Mouse (Mus musculus) urinary bladder, postnatal 14 days (tissue): ENCODE measurements around the gene Pcbp2.

Source experiments
- DNase-seq: peaks from one replicate; pipeline ENCODE4 v3.0.0; 2021; ENCODE audit warnings: low spot score

Pcbp2 gene

GRCm38 (mm10) chr15:102506464-102506830 lies 36.1 kb downstream of the Pcbp2 start:
- no peak for DNase-seq

- no peak for DNase-seq
Observed at GRCm38 (mm10) chr15:102506864-102507263, 36.5 kb downstream of the Pcbp2 start.

DNA sequence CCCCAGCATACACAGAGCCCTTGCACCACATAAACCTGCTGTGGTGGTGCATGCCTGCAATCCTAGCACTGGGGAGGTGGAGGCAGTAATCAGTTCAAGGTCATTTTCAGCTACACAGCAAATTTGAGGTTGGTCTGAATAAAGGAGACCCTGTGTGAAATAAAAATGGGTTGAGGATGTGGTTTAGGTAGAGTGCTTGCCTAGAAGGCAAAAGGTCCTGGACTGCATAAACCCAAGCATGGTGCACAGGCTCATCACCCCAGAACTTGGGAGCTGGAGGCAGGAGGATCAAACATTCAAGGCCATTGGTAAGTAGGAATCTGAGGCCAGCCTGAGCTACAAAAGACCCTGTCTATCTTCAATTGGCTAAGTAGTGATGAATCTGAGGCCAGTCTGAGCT lies 37.2 kb downstream of the Pcbp2 start:
- DNase-seq: no peak

- no peak for DNase-seq
Observed at GRCm38 (mm10) chr15:102508336-102508735, 38.0 kb downstream of the Pcbp2 start.

DNA sequence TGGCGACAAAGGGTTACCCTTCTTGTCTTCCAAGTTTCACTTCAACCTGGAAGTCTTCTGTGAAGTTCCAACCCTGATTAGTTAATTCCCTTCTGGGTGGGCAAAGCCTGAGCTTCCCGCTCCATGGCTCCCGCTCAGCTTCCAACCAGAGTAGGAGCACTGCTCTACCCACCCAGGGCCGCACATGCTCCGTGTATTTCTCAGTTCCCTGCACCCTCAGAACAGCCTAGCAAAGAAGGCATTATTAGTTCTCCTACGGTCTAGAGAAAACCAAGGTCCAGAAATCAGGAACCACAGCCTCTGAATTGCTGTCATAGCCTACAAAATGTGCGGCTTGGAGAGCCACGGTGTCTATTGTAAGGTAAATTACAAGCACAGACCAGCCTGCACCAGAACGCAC lies 39.8 kb downstream of the Pcbp2 start:
- no peak for DNase-seq

DNA sequence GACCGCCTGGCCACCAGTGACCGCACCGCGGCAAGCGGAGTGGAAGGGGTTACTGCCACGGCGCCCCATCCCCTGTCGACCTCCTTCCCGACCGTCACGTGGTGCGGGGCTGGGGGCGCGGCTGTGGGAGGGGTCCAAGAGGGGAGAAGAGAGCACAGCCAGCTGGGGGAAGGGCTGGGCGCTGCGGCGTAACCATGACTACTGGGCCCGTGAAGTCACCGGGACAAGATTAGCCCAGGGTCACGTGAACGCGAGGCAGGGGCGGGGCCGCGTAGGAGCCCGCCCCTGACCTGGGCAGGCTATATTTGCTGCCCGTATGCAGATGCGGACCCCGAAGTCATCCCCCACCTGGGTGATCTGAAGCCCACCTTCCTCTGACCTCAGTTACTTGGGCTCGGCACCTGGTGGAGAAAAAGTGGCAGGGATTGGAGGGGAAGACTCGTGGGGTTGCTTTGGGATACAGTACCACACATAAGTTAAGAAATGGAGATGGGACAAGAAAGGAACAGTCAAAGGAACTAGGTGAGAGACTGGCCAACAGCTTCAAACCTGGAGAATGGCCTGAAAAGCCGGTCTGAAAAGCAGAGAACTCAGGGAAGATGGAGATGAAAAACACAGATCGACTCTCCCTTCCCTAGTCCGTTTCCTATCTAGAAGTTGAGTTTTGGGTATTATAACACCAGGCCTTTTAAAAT lies 40.4 kb downstream of the Pcbp2 start:
- peak; percentile 85 for DNase-seq

- no peak for DNase-seq
Observed at GRCm38 (mm10) chr15:102511285-102511833, 41.0 kb downstream of the Pcbp2 start.

- DNase-seq: no peak
Observed at GRCm38 (mm10) chr15:102512010-102512409, 41.7 kb downstream of the Pcbp2 start.

DNA sequence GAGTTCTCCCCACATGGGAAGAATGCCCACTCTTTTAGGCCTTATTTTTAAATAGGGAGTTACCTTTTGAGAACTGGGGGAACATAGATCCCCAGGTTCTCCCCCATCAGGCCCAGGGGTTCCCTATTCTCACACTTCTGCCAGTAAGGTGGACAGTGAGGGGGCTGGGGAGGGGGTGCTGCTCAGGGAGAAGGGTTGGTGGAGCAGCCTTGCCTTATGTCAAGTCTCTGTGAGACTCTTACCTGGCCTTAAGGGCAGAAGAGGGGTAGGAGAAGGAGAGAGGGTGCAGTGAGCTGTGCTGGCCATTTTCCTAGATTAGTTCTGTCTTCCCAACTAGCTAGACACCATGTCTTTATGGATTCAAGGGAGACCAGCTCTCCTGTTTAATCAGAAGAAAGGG lies 42.1 kb downstream of the Pcbp2 start:
- DNase-seq: no peak

DNA sequence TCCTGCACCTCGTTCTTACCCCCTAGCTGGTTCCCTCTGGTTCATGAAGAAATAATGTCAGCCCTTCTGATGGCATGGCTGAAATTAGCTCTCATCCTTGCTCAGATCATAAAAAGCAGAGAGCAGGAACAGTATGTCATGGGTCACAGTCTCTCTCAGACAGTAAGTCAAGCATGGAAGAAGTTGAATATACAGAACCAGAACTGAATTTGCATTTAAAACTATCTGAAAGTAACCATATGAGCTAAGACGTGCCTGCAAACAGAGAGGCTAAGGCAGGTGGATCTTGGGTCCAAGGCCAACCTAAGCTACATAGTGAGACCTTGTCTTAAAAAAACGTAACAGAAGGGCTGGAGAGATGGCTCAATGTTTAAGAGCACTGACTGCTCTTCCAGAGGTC lies 42.7 kb downstream of the Pcbp2 start:
- DNase-seq: no peak

- no peak for DNase-seq
Observed at GRCm38 (mm10) chr15:102515261-102515660, 44.9 kb downstream of the Pcbp2 start.

- DNase-seq: no peak
Observed at GRCm38 (mm10) chr15:102515791-102516190, 45.5 kb downstream of the Pcbp2 start.

DNA sequence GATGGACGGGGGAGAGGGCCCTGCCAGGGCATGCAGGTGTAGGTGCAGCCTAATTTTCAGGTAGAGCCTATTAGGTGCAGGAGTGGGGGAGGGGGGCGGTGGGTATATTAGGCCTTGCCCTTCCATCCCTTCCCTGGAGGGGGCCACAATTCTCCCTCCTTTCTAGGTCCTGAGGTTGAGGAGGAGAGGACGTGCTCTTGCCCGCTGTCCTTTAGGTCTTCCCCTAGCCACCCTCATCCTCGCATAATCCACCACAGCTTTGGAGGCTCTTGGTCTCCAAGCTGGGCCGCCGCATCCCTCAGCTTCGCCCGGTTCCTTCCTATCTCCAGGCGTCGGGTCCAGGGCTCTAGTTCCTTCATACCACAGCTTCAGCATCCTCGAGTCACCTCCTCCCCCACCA lies 46.0 kb downstream of the Pcbp2 start:
- DNase-seq: no peak

GRCm38 (mm10) chr15:102516728-102517404 lies 46.5 kb downstream of the Pcbp2 start, which contains the start of gene Map3k12:
Gene Map3k12, minus strand, starts transcription at chr15:102517064.
- DNase-seq: peak; percentile 73

- no peak for DNase-seq
Observed at GRCm38 (mm10) chr15:102517631-102517975, 47.3 kb downstream of the Pcbp2 start.

GRCm38 (mm10) chr15:102517976-102518858 lies 47.9 kb downstream of the Pcbp2 start, which contains the start of gene Tarbp2:
Gene Tarbp2, plus strand, starts transcription at chr15:102518192.
- DNase-seq: peak; percentile 100

- no peak for DNase-seq
Observed at GRCm38 (mm10) chr15:102518859-102519201, 48.5 kb downstream of the Pcbp2 start.

- DNase-seq: no peak
Observed at GRCm38 (mm10) chr15:102519211-102520141, 49.1 kb downstream of the Pcbp2 start.

DNA sequence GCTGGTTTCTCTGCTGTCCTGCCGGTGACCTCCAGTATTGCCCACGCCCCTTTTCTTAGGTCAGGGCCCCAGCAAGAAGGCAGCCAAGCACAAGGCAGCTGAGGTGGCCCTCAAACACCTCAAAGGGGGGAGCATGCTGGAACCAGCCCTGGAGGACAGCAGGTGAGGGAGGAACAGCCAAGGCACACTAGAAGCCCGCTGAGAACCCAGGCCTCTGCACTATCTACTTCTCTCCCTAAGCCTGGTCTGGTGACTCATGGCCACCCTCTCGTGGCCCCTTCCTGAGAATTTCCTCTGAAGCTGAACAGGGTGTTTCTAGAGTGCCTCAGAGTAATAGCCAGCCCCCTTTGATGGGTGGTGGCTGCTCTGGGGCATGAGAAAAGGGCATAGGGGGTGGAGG lies 50.1 kb downstream of the Pcbp2 start:
- DNase-seq: no peak

DNA sequence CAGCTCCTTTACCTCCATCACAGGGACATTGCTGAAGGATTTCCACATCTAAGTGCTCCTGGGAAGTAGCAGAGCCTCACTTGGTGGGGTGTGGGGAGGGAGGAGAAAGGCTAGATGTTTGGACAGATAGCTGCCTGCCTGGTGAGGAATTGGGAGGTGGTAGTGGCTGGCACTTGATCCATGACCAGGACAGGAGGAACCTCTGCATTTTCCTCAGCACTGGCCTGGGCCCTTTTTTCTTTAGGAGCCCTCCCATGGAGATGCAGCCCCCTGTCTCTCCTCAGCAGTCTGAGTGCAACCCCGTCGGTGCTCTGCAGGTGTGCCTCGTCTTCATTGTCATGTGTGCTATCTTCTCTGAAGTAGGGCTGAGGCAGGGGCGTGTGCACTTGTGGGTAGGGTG lies 51.1 kb downstream of the Pcbp2 start:
- no peak for DNase-seq

- peak; percentile 76 for DNase-seq
Observed at GRCm38 (mm10) chr15:102524892-102525485, 54.6 kb downstream of the Pcbp2 start, which contains the start of gene Npff. Gene Npff, minus strand, starts transcription at chr15:102524942.
